Mouse (Mus musculus) hindbrain, embryonic 13.5 days (tissue): ENCODE results near the gene Gm10647. TPM values are rescaled to one million over a fixed set of nuclear protein-coding genes. Genes with fewer than 3 reads are reported as not detected.

Source experiments
- polyA plus RNA-seq: library from polyadenylated mRNA; unstranded; fragments of >200 nt; fragmentation: Nextera tagmentation; extraction: Ambion mirVana; gene quantifications from 2 replicates; pipeline ENCODE4 v1.2.1, GENCODE M21; 2015

Gene Gm10647
- polyA plus RNA-seq, 1 experiment from 2014 or later: 0.40 TPM

Other genes starting within 250 kb of the Gm10647 start
- gene Usp3, start 203.9 kb upstream of the Gm10647 start, polyA plus RNA-seq: 89.8 and 94.3 TPM in 2 replicates
- gene Car12, start 83.4 kb upstream of the Gm10647 start, polyA plus RNA-seq: 3.3 and 6.4 TPM in 2 replicates
- 22.5 and 23.2 TPM in 2 replicates for gene Aph1b, start 1.5 kb upstream of the Gm10647 start, polyA plus RNA-seq
- gene Aph1c, start 37.7 kb downstream of the Gm10647 start, polyA plus RNA-seq: 4.0 and 5.4 TPM in 2 replicates
- gene Rab8b, start 122.6 kb downstream of the Gm10647 start, polyA plus RNA-seq: 37.6 and 38.4 TPM in 2 replicates
- 291 and 315 TPM in 2 replicates for gene Rps27l, start 149.0 kb downstream of the Gm10647 start, polyA plus RNA-seq
- gene Lactb, start 178.4 kb downstream of the Gm10647 start, polyA plus RNA-seq: 12.2 and 12.8 TPM in 2 replicates